Mouse (Mus musculus) layer of hippocampus, adult 2 months (tissue): ENCODE measurements around the gene Pramel7. TPM values are rescaled to one million over a fixed set of nuclear protein-coding genes. Genes with fewer than 3 reads are reported as not detected.

ENCODE experiments used
- DNase-seq, 2 experiments: peaks; one replicate each; pipeline ENCODE4 v3.0.0; 2022; ENCODE audit warnings: low spot score in 2 of 2
- H3K27ac ChIP-seq: fragments of 200-600 bp; 2 replicates; pipeline ENCODE4 v1.8.1; 2022
- H3K4me3 ChIP-seq: fragments of 200-600 bp; 2 replicates; pipeline ENCODE4 v1.8.1; 2022; ENCODE audit warnings: mild to moderate bottlenecking
- CTCF ChIP-seq: fragments of 200-600 bp; conservative IDR thresholded peaks from 2 replicates; pipeline ENCODE4 v1.8.1; 2022; ENCODE audit warnings: antibody characterized with exemption, mild to moderate bottlenecking, moderate library complexity
- total RNA-seq, 2 experiments: library from RNA; stranded (reverse); gene quantifications; 2 replicates each; pipeline ENCODE4 v1.2.3; 2021

Gene Pramel7
- total RNA-seq, 2 experiments from 2014 or later, result not detected

GRCm38 (mm10) chr2:87453662-87454061 lies 43.2 kb downstream of the Pramel7 start, which contains the start of gene Olfr1126:
Gene Olfr1126 (plus strand): TSS chr2:87453962.
- DNase-seq, result no peak
- TF ChIP-seq CTCF, result no peak
- no peak within 1 kb of the TSS for H3K27ac ChIP-seq
- H3K4me3 ChIP-seq, result no peak within 1 kb of the TSS

Other genes with a start within 250 kb of the Pramel7 start
- gene Olfr1115, start 249.1 kb downstream of the Pramel7 start, total RNA-seq, result not detected
- gene Olfr1116, start 229.6 kb downstream of the Pramel7 start, total RNA-seq, result not detected
- gene Olfr1118, start 189.5 kb downstream of the Pramel7 start, total RNA-seq, result not detected
- gene Olfr1120, start 142.3 kb downstream of the Pramel7 start, total RNA-seq, result not detected
- not detected for gene Olfr1121, start 127.2 kb downstream of the Pramel7 start, total RNA-seq
- under 1 TPM in 1 of 2 experiments, not detected in 1; 0.08 TPM for gene Olfr1122, start 111.2 kb downstream of the Pramel7 start, total RNA-seq
- gene Olfr1123, start 80.5 kb downstream of the Pramel7 start, total RNA-seq, result not detected
- not detected for gene Olfr1124, start 66.8 kb downstream of the Pramel7 start, total RNA-seq
- not detected for gene Olfr1126, start 43.1 kb downstream of the Pramel7 start, total RNA-seq
- not detected for gene Pramel6, start 9.5 kb upstream of the Pramel7 start, total RNA-seq
- gene Olfr153, start 34.7 kb upstream of the Pramel7 start, total RNA-seq, result under 1 TPM in 1 of 2 experiments, not detected in 1; 0.28 TPM
- not detected for gene Olfr1128, start 48.4 kb upstream of the Pramel7 start, total RNA-seq
- gene Olfr1129, start 76.8 kb upstream of the Pramel7 start, total RNA-seq, result not detected
- gene Olfr1130, start 109.1 kb upstream of the Pramel7 start, total RNA-seq, result not detected
- gene Olfr1131, start 130.0 kb upstream of the Pramel7 start, total RNA-seq, result not detected
- not detected for gene Olfr1132, start 140.4 kb upstream of the Pramel7 start, total RNA-seq
- not detected for gene Olfr1133, start 150.3 kb upstream of the Pramel7 start, total RNA-seq
- not detected for gene Olfr1134, start 161.4 kb upstream of the Pramel7 start, total RNA-seq
- not detected for gene Olfr1135, start 176.6 kb upstream of the Pramel7 start, total RNA-seq
- gene Olfr1136, start 196.9 kb upstream of the Pramel7 start, total RNA-seq, result not detected
- gene Olfr1137, start 216.1 kb upstream of the Pramel7 start, total RNA-seq, result not detected
- gene Olfr1138, start 242.9 kb upstream of the Pramel7 start, total RNA-seq, result not detected
- gene Olfr1140, start 246.7 kb upstream of the Pramel7 start, total RNA-seq, result not detected